Mouse (Mus musculus): ENCODE measurements around the gene Wasf2.
A peak's percentile ranks its signal among the peaks of the same experiment; 100 is the strongest.
"Not testable (repeated sequence)": the region's sequence is repeated elsewhere in the genome, so short reads cannot be mapped to it uniquely, and the experiment has no call there.

Wasf2 gene

DNA sequence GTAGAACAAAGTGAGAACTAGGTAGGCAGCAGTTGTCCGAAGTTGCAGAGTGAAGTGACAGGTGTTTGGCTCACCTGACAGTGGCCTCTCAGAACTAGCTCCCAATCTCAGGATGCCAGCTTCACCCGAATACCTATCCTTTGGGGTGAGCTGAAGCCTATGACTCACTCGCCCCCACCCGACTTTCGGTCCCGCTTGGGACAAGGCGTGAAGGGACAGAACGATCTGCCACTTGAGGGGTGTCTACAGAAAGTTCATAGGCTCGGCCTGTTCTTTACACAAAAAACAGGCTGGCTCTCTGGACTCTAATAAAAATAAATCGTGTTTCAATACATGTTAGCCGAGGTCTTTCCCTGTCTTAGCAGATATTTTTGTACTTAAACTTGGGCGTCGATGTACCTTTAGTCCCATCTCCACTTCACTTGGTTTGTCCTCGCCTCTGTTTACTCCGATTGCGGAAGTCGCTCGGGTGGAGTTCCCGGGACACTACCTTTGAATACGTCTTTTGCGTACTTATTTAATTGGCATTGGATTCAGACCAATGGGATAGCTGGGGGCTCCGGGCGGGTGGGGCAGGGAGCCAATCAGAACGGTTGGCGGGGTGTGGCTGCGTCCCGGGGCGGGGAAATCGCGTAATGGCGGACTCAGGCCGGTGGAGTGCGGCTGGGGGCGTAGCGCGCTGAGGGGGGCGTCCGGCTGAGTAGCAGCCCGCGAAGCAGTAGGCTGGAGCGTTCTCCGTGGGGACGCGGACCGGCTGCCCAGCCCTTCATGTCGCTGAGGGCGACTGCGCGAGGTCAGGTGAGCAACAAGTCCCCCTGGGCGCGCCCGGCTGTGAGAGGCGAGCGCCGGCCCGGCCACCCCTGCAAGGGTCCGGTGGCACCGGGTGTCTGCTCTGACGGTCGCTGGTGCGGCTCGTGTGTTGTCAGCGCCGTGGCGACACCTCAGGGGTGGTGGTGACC, at the start of gene Wasf2:
TSS of gene Wasf2 (plus strand) at position 575 of the 959 bp plus-strand sequence.
- peak; percentile 86 to 88 for DNase-seq (ENCODE audit: low spot score in 2 of 2)

- no peak for DNase-seq (ENCODE audit: low spot score in 2 of 2)
Measured at GRCm38 (mm10) chr4:133080862-133081261, 49.4 kb upstream of the Wasf2 start.

DNA sequence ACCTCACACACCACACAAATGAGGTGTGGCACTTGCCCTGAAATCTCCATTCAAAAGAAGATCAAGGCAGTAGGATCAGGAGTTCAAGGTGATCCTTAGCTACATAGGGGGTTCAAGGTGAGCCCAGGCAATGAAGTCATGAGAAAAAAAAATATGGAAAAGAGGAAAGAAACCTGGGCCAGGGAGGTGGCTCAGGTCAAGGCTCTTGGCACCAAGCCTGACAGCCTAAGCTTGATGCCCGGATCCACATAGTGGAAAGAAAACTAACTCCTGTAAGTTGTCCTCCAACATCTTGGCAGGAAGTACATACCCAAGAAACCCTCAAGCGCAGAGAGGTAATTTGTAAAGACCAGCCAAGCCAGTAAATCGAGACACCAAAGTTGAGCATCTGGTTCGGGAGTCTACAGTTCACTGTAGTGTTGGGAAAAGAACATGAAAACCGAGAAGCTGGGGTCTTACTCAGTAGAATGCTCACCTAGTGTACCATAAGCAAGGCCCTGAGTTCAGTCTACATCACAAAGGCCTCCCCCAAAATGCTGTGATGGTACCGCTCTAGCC, 48.0 kb upstream of the Wasf2 start:
- no peak for DNase-seq (ENCODE audit: low spot score in 2 of 2)

DNA sequence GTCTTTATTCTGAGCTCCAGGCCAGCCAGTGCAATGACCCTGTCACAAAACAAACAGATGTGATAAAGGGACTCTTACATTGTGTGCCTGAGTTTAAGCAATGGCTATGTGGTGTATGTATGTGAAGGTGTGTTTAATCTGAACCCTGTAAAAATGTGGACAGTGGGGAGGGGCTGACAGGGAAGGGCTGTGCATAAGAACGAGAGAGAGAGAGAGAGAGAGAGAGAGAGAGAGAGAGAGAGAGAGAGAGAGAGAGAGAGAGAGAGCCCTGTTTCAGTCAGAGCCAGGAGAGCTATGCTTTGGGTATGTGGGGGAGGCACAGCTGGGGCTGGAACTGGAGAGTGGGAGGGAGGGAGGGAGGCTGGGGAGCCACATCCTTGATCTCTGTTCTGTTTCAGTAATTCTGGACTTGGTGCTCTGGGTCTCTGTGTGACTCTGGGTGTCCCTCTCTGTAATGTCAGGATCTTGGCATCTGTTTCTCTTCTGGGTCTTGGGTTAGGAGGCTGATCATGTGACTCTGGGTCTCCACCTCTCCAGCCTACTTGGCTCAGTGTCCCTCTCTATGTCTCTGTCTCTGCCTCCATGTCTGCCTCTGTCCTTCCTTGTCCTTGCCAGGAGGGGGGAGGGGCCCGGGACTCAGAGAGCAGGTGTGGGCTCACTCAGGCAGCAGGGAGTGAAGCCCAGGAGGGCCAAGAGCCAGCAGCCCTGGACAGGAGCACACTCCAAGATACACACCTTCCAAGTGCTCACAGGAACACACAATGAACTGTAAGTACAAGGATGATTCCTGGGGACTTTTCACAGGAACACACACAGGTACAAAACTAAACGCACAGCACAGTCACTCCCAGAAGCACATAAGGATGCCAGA, 46.1 kb upstream of the Wasf2 start:
- DNase-seq (ENCODE audit: low spot score in 2 of 2), result peak; percentile 40 to 45

- DNase-seq (ENCODE audit: low spot score in 2 of 2), result peak; percentile 52 to 74
Measured at GRCm38 (mm10) chr4:133085011-133085782, 45.1 kb upstream of the Wasf2 start.

- no peak for DNase-seq (ENCODE audit: low spot score in 2 of 2)
Measured at GRCm38 (mm10) chr4:133085783-133086342, 44.4 kb upstream of the Wasf2 start.

DNA sequence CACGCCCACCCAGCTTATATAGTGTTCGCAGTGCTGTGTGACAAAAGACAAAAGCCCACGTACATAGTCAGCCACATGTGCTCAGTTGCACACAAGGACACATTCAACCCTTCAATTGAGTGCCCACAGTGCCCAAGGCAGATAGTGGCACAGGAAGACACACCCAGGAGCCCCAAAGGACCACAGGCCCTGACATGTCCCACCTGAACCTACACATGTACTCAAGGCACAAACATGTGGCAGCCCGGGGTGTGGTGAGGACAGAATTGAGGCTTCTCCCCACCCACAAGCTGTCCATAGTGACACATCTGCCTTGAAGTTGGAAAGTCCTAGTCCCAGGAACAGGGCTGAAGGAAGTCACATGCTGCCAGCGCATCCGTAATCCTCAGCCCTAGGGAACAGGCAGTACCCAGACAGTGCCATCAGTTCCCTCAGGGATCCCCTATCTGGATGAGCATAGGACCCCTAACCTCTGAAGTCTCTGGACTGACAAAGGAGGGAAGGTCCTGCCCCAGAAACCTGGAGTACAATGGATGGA, 43.1 kb upstream of the Wasf2 start:
- DNase-seq (ENCODE audit: low spot score in 2 of 2), result no peak

GRCm38 (mm10) chr4:133087835-133088234, 42.5 kb upstream of the Wasf2 start:
- DNase-seq (ENCODE audit: low spot score in 2 of 2), result no peak

DNA sequence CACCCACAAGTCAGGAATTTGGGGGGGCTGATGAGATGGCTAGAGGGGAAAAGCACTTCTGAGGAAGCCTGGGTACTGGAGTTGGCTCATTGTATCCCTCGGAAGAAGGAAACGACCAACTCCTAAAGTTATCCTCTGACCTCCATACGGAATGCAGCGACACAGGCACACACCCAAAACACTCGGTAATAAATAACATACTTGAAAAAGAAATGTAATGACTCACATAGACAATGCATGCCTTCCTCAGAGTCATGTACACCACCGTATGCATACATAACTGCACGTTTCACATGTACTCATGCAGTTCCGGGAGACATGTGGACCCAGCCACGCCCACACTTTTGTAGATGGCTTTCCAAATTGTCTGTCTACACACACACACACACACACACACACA, 41.0 kb upstream of the Wasf2 start:
- no peak for DNase-seq (ENCODE audit: low spot score in 2 of 2)

GRCm38 (mm10) chr4:133089802-133090201, 40.5 kb upstream of the Wasf2 start:
- no peak for DNase-seq (ENCODE audit: low spot score in 2 of 2)

DNA sequence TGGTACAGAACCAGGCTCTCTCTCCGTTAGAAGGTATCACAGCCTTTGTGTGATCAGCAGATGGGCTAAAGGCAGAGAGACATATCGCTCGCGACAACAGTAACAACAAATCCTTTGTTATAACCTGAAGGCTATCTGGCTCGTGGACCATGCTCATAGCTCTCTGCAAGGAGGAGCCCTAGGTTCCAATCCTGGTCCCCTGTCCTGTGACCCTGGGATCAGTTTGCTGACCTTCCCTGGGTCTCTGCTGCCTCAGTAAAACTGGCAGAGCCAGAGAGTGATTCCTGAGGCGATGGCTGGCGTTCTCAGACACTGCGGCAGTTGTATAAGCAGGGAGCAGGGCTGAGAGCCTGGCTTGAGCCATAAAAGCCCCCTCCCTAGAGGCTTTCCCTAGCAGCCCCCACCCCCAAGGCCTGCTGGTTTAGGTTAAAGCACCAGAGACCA, 40.0 kb upstream of the Wasf2 start:
- DNase-seq (ENCODE audit: low spot score in 2 of 2), result no peak

DNA sequence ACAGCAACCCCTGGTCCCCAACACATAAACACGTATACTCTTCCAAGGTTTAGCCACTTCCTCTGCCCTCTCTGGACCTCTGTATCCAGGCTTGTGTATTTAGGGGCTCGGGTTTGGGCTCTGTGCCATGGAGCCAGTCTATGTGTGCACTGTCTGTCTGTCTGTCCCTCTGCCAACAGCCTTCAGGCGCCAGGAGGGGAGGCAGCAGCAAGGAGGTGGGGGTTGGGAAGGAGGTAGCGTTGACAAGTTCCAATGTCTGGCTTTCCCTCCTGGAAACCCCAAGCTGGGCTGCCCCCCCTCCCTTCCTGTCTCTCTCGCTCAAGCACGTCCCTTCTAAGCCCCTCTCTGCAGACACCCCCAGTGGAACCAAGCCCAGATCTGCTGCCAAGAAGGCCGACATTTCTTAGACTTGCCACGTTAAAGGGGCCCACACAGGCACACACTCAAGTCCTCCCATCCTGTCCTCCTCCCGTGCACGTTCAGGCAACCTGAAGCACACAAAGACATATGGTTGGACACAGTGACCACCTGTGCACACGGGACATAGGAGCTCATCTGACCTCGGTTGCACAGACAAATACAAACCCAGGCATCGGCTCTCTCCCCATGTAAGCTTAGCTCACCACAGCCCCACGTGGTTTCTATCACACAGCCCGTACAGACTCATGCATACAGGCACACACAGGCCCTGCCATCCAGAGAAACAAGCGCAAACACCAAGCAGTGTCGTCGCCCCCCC, 39.4 kb upstream of the Wasf2 start:
- no peak for DNase-seq (ENCODE audit: low spot score in 2 of 2)

DNA sequence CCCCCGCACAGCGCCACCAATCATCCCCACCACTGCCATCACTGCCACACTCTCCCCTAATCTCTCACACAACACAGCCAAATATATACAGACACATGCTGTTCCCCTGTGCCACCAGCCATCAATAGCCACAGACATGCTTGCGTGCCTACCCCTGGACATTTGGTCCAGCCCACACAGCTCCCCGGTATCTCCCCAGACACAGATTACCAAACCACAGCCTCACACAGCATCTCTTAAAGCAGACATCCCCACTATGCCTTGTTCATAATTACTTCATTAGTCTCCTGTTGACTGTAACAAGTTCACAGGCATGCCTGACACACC, 38.9 kb upstream of the Wasf2 start:
- DNase-seq (ENCODE audit: low spot score in 2 of 2), result no peak

GRCm38 (mm10) chr4:133092453-133092901, 37.8 kb upstream of the Wasf2 start:
- peak in 1 of 2 experiments; percentile 54 for DNase-seq (ENCODE audit: low spot score in 2 of 2)

DNA sequence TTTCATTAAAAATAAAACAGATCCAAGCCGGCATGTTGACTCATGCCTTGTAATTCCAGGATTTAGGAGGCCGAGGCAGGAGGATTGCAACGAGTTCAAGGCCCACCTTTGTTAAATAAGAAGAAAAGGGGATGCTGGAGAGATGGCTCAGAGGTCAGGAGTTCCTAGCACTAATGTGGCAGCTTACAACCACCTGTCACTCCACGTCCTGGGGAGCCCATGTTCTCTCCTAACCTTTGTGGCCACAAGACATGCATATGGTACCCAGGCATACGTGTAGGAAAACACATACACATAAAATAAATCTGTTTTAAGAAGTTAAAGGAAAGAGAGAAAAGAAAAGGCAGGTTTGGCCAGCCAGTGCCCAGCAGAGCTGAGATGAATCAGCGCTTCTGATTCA, 37.2 kb upstream of the Wasf2 start:
- DNase-seq (ENCODE audit: low spot score in 2 of 2), result no peak

GRCm38 (mm10) chr4:133093481-133094033, 36.7 kb upstream of the Wasf2 start:
- DNase-seq (ENCODE audit: low spot score in 2 of 2), result no peak

DNA sequence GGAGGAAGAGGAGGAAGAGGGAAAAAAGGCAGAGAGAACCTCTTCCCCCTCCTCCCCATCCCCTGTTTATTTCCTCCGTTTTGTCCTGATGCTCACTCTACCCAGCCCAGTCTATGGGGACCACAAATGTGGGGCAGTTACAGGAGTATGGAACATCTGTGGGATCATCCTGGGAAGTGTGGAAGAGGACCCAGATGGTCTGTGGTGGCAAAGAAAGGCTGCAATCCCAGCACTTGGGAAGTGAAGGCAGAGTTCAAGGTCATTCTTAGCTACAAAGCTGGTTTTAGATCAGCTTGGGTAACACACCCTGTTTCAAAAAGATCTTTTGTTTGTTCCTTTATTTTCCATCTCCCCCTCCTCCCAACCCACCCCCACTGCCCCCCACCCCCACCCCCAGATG, 36.0 kb upstream of the Wasf2 start:
- no peak for DNase-seq (ENCODE audit: low spot score in 2 of 2)

DNA sequence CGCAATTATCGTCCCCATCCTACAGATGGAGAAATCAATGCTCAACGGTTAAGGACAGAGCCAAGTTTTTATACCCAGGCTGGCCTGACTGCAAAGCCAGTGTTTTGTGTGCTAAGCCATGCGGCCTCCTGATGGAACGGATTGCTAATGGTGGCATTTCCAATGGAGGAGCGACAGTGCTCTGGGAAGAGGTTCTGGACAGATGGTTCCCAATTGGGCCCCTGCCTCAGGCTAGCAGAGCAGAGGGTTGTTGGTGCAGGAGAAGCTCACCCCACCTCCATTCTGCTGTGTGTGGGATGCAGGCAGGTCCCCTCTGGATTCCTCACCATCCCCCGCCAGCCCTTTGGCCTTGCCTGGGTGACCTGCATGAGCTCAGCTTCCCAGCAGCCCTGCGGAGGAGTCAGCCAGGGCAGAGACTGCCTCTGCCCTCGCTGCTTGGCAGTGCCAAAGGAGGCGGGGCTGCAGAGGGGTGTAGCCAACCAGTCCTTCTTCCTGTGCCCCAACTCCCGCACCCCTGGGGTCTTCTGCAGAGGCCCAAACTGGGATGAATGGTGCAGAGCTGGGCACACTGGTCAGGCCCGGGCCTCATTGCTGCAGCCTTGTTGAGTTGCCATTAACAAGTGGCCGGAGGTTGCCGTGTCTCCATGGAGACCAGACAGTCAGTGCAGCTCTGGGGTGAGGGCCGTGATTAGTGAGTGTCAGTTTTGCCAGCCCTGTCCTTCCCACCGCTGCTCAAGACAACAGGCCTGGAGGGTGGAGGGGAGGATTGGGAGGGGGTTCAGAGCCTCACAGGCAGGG, 35.2 kb upstream of the Wasf2 start:
- DNase-seq (ENCODE audit: low spot score in 2 of 2), result peak in 1 of 2 experiments; percentile 45

DNA sequence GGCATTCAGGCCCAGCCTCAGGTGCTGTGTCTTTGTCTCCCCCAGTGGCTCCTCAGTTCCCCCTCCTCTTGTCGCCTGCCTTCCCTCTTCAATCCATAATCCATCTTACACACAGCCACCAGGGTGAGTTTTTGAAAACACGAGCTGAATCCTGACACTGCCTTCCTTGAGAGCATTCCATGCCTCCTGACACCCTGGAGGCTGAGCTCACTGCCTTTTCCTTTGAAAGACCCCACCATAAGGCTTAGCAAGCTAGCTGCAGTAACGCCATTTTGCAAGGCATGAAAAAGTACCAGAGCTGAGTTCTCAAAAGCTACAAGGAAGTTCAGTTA, 34.6 kb upstream of the Wasf2 start:
- DNase-seq (ENCODE audit: low spot score in 2 of 2), result not testable (repeated sequence)
